Mouse (Mus musculus) kidney, adult 2 months (tissue): ENCODE results near the gene Slc7a4.

Source experiments
- CTCF ChIP-seq: fragments of 200-500 bp; conservative IDR thresholded peaks from 2 replicates; pipeline ENCODE4 v1.5.1; 2011; ENCODE audit warnings: low read depth, mild to moderate bottlenecking, control low read depth, low read length, moderate library complexity, mixed read lengths; ENCODE audit not compliant: insufficient read depth, insufficient read length
- POLR2A ChIP-seq: fragments of 200-500 bp; IDR thresholded peaks from one replicate; pipeline ENCODE4 v1.6.1; 2011; ENCODE audit warnings: low read depth, low read length, control low read depth

DNA sequence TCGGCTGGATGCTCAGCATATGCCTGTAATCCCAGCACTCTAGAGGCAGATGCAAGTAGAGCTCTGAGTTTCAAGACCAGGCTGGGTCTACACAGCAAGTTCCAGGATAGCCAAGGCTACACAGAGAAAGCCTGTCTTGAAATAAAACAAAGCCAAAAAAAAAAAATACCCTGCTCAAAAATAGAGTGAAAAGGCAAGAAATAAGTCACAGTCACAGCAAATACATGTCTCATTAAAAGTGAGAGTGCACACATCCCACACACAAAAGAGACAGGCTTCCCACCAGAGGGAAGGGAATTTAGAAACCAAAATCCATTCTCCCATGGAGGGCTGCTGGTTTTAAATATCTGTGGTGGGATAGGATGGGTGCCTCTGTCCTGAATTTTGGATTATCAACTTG, 19.4 kb downstream of the Slc7a4 start:
- TF ChIP-seq CTCF (no peak), POLR2A (no peak)
